Mouse (Mus musculus): ENCODE measurements around the gene Slc24a3.

- no peak for TF ChIP-seq POLR2A (IDR thresholded peaks at IDR 0.05; ENCODE audit: control insufficient read depth in 1 of 2, insufficient read depth in 1 of 2, low read depth in 1 of 2, low read length in 2 of 2, poor library complexity in 1 of 2)
- no peak for TF ChIP-seq MXI1 (IDR thresholded peaks at IDR 0.05; ENCODE audit: low read depth, low read length)
- TF ChIP-seq GATA1 (IDR thresholded peaks at IDR 0.05; ENCODE audit: low read depth, low read length) = no peak
- no peak for TF ChIP-seq CTCF (IDR thresholded peaks at IDR 0.05 in 2 of 3, conservative IDR thresholded peaks at IDR 0.05 in 1 of 3; ENCODE audit: control insufficient read depth in 1 of 3, insufficient read depth in 1 of 3, low read depth in 2 of 3, low read length in 3 of 3, poor library complexity in 1 of 3, severe bottlenecking in 1 of 3)
- no peak for TF ChIP-seq ZKSCAN1 (IDR thresholded peaks at IDR 0.05; ENCODE audit: low read depth, low read length)
- TF ChIP-seq ZMIZ1 (IDR thresholded peaks at IDR 0.05; ENCODE audit: low read depth, low read length) = no peak
- TF ChIP-seq MAFK (IDR thresholded peaks at IDR 0.05; ENCODE audit: borderline replicate concordance, low read depth, low read length) = no peak
- no peak for TF ChIP-seq SMC3 (IDR thresholded peaks at IDR 0.05; ENCODE audit: low read depth, low read length)
- no peak for TF ChIP-seq NELFE (IDR thresholded peaks at IDR 0.05; ENCODE audit: low read depth, low read length)
- no peak for TF ChIP-seq ETS1 (IDR thresholded peaks at IDR 0.05; ENCODE audit: low read depth, low read length)
Observed at GRCm38 (mm10) chr2:145522017-145522416, 354.5 kb downstream of the Slc24a3 start.
